Mouse (Mus musculus): ENCODE measurements at regions not wholly inside any gene's neighbourhood (a gene's known extent, or its start where the extent isn't known, plus 50 kb on each side); places are given as distances from the start of the nearest gene placed in this dataset.

DNA sequence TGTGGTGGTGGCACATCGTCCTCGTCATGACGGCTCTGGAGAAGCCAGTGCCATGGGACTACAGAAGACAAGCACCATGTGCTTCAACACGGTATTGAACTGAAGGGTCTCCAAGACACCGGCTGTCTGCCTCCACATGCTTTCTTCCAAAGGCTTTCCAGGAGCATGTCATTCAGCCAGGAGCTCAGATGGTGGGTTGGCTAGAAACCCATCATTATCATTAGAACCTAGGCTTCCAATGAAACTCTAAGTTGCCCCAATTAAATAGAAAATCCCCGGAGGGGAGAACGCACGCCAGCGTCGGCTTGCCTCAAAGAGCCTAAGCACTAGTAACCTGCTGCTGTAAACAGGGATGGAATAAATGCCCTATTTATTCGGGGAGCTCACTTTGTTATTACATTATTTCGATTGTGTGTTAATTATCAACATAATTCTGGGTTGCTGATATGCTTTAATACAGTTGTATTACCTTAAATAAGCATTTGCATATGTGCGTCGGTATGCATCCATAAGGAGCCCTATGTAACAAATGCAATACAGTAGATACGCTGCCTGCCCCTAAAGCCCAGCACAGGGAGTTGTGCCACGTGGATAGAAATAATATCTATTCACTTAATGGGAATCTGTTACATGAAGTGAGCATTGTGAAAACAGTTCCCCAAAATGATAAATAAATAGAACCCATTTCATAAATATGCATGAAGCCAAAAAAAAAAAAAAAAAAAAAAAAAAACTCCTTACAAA is 103.3 kb upstream of the Krtap11-1 start:
- TF ChIP-seq CTCF (IDR thresholded peaks at IDR 0.05; ENCODE audit: control insufficient read depth, insufficient read depth, insufficient read length) (no peak), MAX (IDR thresholded peaks at IDR 0.05) (no peak)
